Mouse (Mus musculus) heart, adult 11 months (tissue): Measurements from ENCODE around the gene Dynlt1a.
"Not testable (repeated sequence)": the region's sequence is repeated elsewhere in the genome, so short reads cannot be mapped to it uniquely, and the experiment has no call there.

Source experiments
- DNase-seq: peaks from one replicate; pipeline ENCODE4 v3.0.0; 2022

The Dynlt1a gene

DNA sequence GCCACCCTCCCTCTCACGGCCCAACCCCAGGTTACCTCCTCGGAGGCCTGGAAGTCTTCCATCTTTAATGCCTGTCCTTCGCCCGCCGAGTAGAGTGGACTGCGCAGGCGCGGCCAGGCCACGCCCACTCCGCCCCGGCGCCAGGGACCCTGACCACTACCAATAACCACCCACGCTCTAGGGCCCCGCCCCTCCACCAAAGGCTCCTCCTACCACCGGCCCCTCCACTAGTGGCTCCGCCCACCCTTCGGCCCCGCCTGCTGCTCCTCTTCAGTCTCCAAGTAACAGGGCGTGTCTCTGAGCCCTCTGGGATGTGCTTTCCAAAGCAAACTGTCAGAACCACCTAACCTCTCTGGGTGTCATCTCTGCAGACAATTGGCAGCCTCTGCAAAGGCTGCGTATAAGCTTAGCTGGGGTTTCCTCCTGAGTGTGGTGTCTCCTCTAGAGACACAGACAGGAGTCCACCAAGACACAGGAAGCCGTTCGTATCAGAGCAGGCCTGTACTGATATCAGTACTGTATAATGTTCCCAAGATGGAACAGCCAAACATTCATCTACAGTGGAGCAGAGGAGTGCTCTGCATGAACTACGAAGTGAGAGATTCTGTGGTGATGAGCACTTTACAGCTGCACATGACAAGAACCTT is at the start of gene Dynlt1a:
Gene Dynlt1a (minus strand): TSS at position 162 of the 647 bp plus-strand sequence.
- peak; percentile 100 for DNase-seq

DNA sequence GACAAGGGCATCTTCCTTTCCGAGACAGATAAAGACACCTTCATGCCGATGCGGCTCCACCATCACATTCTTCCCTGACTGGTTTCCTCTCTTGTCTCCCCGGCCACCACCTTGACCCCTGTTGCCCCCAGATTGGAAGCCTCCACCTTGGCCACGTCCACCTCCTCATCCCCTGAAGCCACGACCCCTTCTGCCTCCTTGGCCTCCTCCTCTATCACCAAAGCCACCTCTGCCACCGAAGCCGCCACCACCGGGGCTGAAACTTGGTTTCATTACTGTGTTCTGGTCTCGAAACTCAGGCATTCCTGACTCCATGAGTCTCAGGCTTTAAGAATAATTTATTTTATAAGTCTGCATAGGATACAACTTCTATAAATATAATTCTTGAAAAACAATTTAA is 38.0 kb upstream of the Dynlt1a start:
- DNase-seq, result peak; percentile 88

DNA sequence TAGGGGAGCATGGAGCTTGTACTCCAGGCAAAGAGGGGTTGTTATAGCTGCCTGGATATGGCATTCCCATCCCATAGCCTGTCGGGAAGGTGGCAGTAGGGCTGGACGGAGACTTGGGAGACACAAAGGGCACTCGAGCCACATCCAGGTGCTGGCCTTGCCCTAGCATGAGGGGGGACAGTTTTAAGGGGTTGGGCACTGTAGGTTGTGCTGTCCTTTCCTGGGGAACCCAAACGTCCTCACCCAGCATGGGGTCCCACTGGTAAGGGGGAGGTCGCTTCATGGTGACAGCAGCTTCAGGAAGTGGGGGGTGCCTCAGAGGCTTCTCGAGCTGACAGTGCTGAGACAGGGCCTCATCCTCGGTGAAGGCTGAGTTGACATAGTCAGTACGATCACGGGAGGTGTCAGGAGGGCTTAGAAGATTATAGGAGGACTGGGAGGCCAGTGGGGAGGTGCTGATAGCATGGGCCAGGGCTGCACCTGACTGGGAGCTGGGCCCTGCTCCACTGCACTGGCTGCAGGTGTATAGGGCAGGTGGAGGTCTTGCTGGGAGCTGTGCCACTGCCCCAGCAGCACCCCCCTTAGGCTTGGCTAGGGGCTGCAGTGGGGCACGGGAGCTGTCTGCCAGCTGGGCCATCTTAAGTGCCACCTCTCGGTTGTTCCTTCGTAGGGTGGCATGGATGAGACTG is 25.4 kb upstream of the Dynlt1a start:
- not testable (repeated sequence) for DNase-seq

DNA sequence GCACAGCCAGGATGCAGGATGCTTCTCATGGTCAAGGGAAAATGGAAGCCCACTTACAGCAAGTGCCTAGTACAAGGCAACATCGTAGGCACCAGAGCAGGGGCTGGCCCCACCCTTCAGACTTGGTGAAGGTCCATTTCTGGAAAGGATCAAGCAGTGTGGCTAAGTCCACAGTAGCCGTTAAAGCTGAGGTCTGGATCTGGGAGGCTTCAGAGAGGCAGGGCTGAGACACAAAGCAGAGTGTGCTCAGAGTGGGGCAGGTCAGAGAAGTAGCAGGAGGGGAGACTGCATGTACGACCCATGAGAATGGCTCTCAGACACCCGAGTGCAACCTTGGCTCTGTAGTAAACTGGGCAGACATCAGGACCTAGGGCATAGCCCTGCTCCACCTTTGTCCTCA is 11.7 kb upstream of the Dynlt1a start:
- peak; percentile 71 for DNase-seq

DNA sequence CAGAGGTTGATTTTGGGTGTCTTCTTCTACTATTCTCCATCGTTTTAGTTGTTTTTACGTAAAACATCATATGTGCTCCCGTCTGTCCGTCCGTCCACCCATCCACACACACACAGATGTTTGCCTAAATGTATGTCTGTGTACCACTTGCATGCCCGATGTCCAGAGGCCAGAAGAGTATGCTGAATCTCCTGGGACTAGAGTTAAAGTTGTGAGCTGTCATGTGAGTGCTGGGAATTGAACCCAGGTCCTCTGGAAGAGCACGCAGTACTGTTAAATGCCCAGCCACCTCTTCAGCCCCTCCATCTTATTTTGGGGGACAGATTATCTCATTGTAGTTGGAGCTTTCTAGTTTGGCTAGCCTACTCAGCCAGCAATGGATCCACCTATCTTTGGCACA is 10.3 kb upstream of the Dynlt1a start:
- peak; percentile 80 for DNase-seq

DNA sequence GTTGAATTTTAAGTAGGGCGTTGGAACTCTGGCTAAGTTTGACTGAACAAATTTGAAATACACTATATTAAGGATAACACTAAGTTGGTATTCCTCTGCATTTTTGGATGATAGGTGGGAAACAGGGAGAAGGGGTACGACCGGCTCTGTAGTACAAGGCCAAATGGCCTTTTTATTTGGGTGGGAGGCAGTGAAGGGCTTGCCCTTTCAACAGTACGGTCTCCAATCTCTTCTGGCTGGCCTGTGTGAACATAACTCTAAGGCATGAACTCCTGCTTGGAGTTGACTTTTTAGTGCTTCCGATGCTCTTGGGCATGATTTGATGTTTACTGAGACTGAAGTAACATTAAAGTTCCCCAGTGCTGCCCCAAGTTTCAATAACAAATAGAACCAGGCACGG is 8.2 kb upstream of the Dynlt1a start:
- peak; percentile 67 for DNase-seq

DNA sequence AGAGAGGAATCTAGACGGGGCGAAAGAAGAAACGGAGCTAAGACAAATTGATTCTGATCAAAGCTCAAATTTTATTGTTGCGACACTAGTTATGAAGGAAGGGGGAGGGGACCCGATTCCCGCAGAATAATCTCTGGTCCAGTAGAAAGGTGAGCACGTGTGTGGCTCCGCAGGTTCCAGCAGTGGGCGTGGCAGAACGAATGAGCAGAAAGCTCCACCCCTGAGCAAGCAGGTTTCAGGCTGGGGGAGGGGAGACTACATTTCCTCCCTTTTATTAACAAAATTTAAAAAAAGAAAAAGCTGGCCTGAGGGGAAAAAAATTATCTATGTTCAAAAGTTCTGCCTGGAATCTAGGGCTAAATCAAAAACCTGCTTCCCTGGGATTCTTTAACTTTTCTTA is 7.7 kb upstream of the Dynlt1a start:
- peak; percentile 75 for DNase-seq

DNA sequence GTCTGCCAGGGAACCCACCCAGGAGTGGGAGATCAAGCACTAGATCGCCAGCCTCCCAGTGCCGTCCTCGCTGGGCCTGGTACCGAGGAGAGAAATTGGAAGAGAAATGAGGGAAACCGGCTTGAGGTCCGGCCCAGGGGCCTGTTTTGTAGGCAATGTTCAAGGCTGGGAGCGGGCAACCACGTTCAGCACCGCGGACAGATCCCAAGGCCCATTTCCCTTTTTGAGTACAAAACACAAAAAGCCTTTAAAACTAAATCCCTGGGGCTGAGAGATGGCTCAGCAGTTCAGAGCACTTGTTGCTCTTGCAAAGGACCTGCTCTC is 4.4 kb upstream of the Dynlt1a start:
- DNase-seq, result not testable (repeated sequence)

DNA sequence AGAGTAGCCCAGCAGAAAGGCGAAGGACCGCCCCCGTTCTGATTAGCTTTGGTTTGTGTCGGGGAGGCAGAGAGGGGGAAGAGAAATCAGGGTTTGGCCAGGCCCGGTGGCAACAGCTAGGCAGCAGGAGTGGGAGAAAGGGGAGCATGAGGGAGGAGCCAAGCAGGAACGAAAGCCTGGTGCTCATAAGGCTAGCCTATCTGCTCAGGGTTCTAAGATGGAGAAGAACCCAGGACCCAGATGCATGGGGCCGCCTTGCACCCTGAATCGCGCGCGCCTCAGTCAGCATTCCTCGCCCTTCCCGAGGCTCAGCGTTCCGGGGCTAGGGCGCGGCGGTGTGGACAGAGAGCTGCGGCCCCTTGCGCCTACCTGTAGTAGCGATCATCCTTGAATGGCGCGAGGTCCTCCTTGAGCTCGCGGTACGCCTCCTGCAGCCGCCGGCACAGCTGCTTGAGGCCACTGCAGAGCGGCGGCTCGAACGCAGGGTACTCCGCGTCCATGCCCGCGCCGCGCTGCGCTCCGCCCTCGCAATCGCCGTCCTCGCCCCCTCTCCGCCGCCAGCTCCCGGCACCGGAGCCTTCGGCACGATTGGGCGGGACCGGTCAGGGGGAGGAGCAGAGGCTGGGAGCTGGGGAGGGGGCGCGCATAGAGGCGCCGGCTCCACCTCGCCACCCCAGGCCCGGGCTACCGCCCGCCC is 3.9 kb upstream of the Dynlt1a start:
- DNase-seq, result not testable (repeated sequence)

DNA sequence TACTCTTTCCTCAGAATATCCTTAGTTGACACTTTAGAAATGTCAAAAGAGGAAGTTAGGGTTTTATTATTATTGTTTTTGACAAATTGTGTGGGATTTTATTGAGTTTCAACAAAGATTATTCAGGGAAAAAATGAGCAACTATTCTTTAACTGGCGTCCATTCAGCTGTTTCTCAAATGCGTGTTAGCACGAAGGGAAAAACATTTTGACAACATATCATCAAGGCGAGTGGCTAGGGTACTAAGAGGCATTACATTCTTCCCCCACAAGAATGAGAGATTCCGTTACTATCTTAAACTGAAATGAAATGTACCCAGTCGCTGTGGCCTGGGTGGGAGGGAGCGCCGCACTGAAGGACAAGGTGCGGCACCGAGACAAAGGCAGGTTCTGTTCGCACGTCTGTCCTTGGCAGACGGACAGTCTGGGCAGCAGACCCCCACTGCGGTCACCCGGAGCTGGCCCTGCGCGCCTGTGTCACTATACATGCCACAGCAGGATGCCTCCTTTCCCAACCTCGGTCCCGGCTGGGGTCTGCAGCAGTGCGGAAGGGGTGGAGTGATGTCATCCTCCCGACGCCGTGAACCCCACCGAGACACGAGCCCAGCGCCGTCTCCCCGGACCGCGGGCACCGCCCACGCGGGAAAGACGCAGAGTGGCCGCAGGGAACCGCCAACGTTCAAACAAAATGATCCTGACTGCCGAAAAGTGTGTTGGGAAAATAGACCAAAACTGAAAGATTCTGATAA is 747 bp downstream of the Dynlt1a start:
- DNase-seq, result peak; percentile 97

DNA sequence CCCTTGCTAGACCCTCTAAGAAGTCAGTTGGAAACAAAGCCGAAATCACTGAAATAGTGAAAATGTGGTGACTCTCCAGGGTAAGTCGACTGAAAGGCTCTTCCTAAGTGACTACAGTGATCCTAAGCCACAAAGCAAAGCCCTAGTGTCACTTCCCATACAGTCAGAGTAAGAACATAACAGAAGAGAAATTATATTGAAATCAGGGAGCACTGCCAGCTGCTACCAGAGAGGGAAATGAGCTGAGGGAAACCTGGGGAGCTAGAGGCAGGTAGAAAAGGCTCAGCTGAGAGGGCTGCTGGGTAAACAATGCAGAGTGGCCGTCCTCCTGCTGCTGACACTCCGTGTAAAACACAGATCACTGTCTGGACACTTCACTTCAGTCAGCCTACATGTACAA is 1.6 kb downstream of the Dynlt1a start:
- peak; percentile 89 for DNase-seq

DNA sequence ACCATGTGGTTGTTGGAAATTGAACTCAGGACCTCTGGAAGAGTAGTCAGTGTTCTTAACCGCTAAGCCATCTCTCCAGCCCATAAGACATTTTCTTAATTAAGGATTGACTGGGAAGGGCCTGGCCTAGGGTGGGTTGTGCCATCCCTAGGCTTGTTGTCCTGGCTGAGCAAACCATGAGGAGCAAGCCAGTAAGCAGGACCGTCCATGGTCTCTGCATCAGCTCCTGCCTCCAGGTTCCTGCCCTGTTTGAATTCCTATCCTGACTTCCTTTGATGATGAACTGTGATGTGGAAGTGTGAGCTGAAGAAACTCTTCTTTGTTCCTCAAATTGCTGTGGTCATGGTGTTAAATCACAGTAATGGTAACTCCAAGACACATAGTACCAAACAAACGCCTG is 2.8 kb downstream of the Dynlt1a start:
- DNase-seq, result peak; percentile 92

DNA sequence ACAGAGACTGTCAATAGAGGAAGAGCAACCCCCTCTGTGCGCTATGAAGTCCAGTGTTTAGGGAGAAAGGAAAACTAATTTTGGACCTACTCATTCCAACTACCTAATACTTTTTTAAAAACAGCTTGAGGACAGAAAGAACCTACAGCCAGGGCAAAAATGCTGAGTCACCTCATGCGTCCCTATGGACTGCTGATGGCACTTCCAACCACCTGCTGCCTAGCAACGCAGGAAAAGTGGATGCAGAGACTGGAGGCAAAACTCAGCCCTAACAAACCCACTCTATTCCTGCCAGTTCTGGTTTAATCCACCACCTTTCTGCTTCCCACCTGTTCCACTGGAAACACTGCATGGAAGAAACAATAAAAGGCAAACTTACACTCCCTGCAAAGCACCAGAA is 4.5 kb downstream of the Dynlt1a start:
- DNase-seq, result peak; percentile 82

DNA sequence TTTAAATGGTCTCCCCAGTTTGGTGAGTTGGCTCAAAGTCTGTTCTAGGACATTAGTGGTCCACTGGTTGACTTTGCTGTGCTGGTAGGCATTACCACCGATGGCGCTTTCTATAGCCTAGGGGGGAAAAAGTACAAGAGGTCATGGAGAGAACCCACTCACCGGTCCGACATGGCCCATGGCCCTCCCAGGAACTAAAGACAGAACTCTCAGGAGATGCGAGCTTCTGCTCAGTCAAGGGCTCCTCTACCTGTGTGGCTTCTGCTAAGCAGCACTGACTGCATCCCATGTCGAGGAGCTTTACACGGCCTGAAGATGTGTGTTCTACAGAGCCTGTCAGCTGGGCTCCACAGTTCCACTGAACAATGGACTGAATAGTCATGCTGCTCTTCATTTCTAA is 5.6 kb downstream of the Dynlt1a start:
- peak; percentile 68 for DNase-seq

DNA sequence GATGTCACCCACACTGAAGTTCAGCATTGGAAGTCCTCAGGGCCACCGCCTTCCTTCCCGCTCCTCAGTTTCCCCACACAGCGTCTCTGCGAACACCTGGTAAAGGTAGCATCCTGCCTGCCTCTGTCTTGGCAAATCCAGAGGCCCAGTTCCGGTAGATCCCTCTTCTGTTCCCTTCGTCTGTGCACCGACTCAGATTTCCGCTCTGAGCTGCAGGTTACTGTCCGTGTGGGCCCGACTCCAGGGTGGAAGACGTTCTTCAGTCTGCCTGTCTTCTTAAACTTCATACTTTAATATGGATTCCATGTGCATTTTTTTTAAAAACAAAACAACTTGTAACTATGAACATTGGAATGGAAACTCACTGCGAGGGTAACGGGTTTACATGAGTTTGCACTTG is 10.8 kb downstream of the Dynlt1a start:
- DNase-seq, result peak; percentile 75

DNA sequence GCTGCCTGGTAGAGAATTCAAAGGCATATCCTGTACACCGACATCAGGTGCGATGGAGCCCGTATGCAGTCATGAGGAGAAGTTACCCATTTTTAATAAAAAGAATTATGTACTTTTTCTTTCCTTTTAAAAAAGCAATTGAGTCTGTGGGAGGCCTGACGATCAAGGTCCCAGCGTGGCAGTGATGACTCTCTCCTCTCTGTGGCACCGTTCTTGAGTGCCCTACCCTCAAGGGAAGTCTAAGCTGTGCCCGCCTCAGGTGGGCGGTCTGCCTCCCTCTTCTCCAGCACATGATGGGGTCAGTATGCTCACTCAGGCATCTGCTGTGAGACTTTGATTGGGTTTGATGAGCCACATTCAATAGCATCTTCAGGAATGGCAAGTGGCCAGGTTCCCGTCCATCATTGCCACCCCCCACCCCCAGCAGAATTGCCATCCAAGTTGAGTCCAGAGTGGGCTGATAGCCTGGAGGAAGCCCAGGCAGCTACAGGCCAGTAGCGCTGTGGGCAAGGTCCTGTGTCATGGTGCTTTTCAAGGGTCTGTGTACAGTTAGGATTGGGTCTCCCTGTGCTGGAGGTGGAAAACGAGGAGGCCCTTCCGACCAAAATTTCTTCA is 11.5 kb downstream of the Dynlt1a start:
- peak; percentile 91 for DNase-seq

DNA sequence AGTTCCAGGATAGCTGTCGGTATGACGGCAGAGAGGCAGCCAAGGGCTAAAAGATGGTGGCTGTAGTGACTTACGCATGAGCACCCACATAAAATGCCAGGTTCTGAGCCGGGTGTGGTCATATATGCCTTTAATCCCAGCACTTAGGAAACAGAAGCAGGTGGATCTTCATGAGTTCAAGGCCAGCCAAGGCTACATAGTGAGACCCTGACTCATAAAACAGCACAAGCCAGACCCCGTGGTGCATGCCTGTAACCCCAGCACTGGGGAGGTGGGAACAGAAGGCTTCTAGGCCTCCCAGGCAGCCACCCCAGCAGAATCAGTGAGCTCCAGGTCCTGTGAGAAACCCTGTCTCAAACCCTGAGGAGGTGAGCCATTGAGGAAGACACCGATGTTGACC is 12.4 kb downstream of the Dynlt1a start:
- DNase-seq, result peak; percentile 91

DNA sequence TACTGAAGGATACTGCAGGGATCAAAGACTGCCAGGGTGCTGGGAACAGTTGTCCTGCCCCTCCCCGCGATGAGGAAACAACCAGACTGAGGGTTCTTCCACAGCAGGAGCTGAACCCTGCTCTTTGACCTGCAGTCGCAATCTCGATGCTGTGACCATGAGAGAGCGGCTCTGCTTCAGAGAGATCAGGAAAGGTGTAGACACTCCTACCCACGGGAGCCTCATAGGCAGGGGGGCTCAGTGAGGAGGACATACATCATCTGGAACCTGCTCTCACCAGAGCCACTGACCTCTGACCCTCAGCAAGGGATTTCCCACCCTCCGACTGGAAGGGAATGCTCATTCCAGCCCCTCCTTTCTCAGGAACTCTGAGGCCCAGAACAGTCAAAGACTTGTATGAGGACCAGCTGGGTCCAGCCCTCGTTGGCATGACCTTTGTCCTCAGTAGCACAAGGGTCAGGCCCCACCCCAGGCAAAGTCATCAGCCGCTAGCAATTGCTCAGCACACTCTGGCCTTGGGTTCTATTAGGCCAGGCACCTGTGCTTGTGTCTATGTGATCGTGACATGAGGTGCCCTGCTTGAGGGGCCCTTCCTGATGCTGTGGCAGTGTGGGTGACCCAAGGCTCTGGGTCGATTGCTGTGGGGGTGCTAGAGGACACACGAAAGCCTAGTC is 17.0 kb downstream of the Dynlt1a start:
- peak; percentile 89 for DNase-seq

DNA sequence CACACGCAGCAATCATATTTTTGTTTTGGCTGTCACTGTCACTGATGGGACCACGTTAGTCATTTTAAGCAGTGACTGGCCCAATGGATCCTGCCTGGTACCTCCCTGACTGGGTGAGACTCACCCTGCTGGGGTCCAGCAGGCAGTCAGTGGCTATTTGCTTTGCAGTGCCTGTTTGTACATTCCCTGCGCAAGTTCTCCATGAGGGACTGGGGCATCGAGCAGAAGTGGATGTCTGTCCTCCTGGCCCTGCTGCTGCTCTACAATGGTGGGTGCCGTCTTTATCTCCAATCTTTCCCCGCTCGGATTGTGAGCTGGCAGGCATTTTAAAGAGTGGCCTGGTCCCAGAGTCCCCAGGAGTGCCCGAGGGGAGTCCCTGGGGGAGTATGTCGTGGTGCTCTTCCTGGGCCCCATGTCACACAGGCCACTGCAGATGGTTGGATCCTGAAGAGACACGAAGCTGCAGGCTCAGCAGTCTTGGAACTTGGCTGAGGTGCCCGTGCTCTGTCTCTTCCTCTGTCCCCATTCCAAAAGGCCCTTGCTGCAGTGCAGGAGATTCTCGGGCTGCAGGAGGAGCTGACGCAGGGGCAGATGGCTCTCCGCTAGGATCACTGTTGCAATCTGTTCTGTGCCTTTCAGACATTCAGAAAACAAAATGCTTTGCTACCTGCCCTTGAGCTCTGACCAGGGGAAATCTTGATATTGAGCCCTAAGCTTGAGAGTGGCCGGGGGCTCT is 20.1 kb downstream of the Dynlt1a start:
- peak; percentile 87 for DNase-seq

DNA sequence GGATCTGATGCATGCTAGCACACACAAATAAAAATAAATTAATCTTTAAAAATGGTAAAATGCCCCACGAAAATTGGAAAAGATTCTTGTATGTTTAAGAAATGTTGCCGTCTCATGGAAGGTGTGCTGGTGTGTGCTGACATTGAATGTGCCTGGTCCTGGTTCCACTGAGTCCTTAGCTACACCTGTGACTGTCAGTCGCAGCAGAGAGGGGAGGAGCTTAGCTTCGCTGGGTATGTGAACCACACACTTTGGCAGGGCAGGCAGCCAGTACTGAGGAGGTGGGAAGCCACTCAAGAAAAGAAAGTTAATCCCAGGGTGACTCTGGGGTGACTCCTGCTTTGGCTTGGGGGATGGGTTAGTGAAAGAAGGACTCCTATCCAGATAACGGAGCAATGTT is 23.4 kb downstream of the Dynlt1a start:
- not testable (repeated sequence) for DNase-seq

DNA sequence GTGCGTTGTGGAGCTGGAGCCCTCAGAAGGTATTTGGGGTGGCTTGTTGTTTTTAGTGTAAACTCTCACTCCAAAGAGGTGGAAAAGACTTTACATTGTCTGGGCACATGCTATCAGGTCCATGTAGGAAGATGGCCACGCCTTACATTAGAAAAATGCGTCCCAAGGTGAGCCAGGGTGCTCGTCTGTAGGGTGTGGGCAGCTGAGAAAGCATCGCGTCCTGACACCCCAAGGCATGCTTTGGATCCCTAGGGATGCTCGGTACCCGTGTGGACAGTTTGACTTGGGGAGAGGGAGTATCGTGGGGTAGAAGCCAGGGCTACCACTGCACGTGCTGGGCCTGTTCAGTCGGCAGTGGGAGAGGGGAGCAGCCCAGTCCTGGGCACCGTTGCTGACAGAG is 28.3 kb downstream of the Dynlt1a start:
- peak; percentile 90 for DNase-seq

DNA sequence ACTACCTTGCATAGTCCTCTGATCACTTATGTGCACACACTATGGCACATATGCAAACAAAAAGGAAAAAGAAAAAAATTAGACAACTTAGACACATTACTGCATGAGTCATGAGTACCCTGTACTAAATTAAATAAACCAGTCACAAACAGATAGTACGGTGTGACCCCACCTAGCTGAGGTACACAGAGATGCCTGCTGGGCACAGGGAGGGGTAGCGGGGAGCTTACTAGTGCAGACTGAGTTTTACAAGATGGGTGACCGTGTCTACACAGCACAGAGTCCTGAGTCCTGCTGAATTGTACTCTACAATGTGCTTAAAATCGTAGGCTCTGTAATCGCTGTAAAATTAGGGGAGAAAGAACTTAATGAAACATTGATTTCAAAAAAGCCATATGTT is 31.1 kb downstream of the Dynlt1a start:
- DNase-seq, result peak; percentile 54
